Mouse (Mus musculus) intestine, embryonic 15.5 days (tissue): ENCODE results near the gene Ppp3ca. TPM values are rescaled to one million over a fixed set of nuclear protein-coding genes. Genes with fewer than 3 reads are reported as not detected.

Source experiments
- ATAC-seq: fragments of 200-750 bp; cut with Nextera tagmentation; 2 replicates; pipeline ENCODE4 v1.8.0; 2017; ENCODE audit warnings: moderate TSS enrichment, moderate library complexity
- H3K27ac ChIP-seq: fragments of 300-500 bp; sonication (generic); 2 replicates; pipeline ENCODE4 v1.5.1; 2015; ENCODE audit warnings: mild to moderate bottlenecking, inconsistent platforms
- H3K27me3 ChIP-seq: fragments of 300-500 bp; sonication (generic); replicated peaks from 2 replicates; pipeline ENCODE4 v1.6.1; 2015; ENCODE audit warnings: inconsistent platforms
- H3K36me3 ChIP-seq: fragments of 300-500 bp; sonication (generic); 2 replicates; pipeline ENCODE4 v1.6.1; 2015; ENCODE audit warnings: inconsistent platforms
- H3K4me1 ChIP-seq: fragments of 300-500 bp; sonication (generic); replicated peaks from 2 replicates; pipeline ENCODE4 v1.6.1; 2015; ENCODE audit warnings: inconsistent platforms
- H3K4me2 ChIP-seq: fragments of 300-500 bp; sonication (generic); replicated peaks from 2 replicates; pipeline ENCODE4 v1.6.1; 2015; ENCODE audit warnings: mild to moderate bottlenecking, inconsistent platforms
- H3K4me3 ChIP-seq: fragments of 300-500 bp; sonication (generic); replicated peaks from 2 replicates; pipeline ENCODE4 v1.5.1; 2015; ENCODE audit warnings: inconsistent platforms
- H3K9ac ChIP-seq: fragments of 300-500 bp; sonication (generic); 2 replicates; pipeline ENCODE4 v1.6.1; 2015; ENCODE audit warnings: inconsistent platforms
- H3K9me3 ChIP-seq: fragments of 300-500 bp; sonication (generic); 2 replicates; pipeline ENCODE4 v1.6.1; 2016; ENCODE audit warnings: inconsistent platforms
- WGBS: fragments of 180-500 bp; shearing (Covaris S2); methylation state at CpG from one replicate; pipeline ENCODE4 v1.1.7; 2015; 5-methylcytosine and 5-hydroxymethylcytosine counted together
- polyA plus RNA-seq: library from polyadenylated mRNA; unstranded; fragments of >200 nt; fragmentation: Nextera tagmentation; extraction: Ambion mirVana; gene quantifications from 2 replicates; pipeline ENCODE4 v1.2.1, GENCODE M21; 2015

Gene Ppp3ca
- polyA plus RNA-seq, 1 experiment from 2014 or later = 47.5 TPM

DNA sequence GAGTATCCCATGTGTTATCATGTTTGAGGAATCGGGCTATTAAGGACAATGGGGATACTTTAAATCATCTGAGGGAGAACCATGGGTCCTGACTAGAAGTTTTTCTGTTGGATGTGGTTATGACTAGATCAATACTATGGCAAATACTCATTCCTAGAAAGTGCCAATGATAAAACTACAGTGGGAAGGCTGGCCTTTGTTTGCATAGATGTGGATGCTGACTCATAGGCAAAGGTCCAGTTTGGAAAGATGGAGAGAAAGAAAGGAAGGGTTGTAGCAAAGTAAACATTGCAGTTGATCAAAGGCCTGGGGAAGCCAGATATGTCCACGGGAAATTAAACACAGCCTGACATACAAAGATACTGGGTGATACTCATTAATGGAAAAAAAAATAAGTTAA, 142.9 kb downstream of the Ppp3ca start:
- H3K9ac ChIP-seq = no peak overlapping the region
- H3K9me3 ChIP-seq = no peaks in the 10 kb centered on the region
- ATAC-seq = no peak
- no peak overlapping the region for H3K4me3 ChIP-seq
- no peaks in the 10 kb centered on the region for H3K36me3 ChIP-seq
- WGBS = 68% methylated on average over 2 of the region's 2 CpGs
- no peaks in the 10 kb centered on the region for H3K4me1 ChIP-seq
- H3K27ac ChIP-seq = no peak overlapping the region
- no peaks in the 10 kb centered on the region for H3K27me3 ChIP-seq
- H3K4me2 ChIP-seq = no peak overlapping the region

DNA sequence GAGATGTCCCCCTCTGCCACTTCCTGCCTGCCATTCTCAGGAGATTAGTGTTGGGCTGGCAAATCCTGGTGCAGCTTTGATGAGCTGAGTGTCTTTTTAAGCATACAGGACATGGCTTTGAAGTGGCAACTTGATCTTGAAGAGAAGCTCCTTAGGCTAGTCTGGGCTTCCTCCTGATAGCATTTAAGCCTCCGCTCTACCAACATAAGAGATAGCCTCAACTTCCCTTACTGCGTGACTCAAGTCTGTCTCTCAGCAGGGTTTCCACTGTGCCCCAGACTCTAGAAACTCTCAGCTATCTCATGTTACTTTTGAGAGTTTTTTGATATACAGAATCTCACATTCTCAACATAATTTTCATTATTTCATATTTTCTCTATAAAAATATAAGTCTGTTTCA, 144.0 kb downstream of the Ppp3ca start:
- H3K4me2 ChIP-seq = no peak overlapping the region
- no peak overlapping the region for H3K27ac ChIP-seq
- no peaks in the 10 kb centered on the region for H3K4me1 ChIP-seq
- no peak for ATAC-seq
- H3K36me3 ChIP-seq = no peaks in the 10 kb centered on the region
- no peaks in the 10 kb centered on the region for H3K9me3 ChIP-seq
- no peaks in the 10 kb centered on the region for H3K27me3 ChIP-seq
- no peak overlapping the region for H3K9ac ChIP-seq
- no peak overlapping the region for H3K4me3 ChIP-seq
- WGBS = 91% methylated on average over 2 of the region's 2 CpGs

DNA sequence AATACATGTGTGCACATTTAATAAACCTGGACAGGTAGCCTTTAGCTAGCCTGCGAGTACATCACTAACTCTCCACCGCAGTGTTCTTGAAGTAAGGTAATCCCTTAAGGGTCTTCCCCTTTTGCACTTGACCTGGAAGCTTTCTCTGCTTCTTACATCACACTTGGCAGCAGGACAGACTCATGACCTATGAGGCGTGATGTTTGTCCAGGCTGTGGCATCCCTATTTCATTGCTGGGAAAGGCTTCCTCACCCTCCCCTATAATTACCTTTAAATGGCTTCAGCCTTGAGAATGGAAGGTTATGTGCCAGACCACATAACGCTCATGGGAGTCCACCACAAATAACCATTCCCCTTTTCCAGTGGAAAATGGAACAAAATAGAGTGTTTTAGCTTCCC, 145.0 kb downstream of the Ppp3ca start:
- Histone ChIP-seq H3K4me1 (no peaks in the 10 kb centered on the region), H3K27ac (no peak overlapping the region), H3K27me3 (no peaks in the 10 kb centered on the region), H3K4me2 (no peak overlapping the region), H3K36me3 (no peaks in the 10 kb centered on the region), H3K4me3 (no peak overlapping the region), H3K9ac (no peak overlapping the region), H3K9me3 (no peaks in the 10 kb centered on the region)
- ATAC-seq = no peak
- WGBS = 89% methylated on average over 4 of the region's 4 CpGs

DNA sequence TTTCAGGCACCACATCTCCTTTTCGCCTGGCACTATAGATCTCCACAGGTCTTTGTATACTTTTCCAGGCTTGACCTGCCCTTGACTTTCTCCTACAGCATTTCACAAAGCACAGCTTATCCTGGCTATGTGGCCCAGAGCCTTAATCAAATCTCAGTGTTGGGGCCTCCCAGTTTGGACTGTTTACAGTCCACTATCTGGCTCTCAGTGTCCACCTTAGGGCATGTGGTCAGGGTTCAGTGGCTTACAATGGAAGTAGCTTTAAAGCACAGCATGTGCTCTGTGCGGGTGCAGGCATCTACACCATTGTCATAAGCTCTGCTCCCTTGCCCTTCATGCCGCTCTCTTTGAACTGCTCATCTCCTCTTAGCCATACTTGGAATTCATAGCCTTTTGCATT, 146.4 kb downstream of the Ppp3ca start:
- no peak overlapping the region for H3K4me2 ChIP-seq
- no peaks in the 10 kb centered on the region for H3K27me3 ChIP-seq
- H3K9ac ChIP-seq = no peak overlapping the region
- no peaks in the 10 kb centered on the region for H3K36me3 ChIP-seq
- H3K27ac ChIP-seq = no peak overlapping the region
- H3K4me3 ChIP-seq = no peak overlapping the region
- H3K9me3 ChIP-seq = no peaks in the 10 kb centered on the region
- no peaks in the 10 kb centered on the region for H3K4me1 ChIP-seq
- 81% methylated on average over 3 of the region's 3 CpGs for WGBS
- ATAC-seq = no peak

DNA sequence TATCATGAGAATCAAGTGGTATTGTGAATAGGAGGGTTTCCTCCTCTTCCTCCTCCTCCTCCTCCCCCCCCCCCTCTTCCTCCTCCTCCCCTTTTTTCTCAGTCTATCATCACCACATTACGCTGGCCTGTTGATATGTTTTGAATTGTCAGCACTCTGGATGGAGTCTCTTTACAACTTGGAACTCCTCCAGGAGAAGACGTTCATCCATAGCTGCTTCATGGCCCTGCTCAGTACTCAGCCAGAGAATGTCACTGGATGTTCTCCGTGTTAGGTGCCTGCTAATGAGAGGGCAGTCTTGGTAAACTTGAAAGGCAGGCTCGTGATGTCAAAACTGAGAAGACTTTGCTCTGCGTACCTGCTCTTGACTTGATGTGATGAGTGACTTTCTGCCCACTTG, 149.1 kb downstream of the Ppp3ca start:
- H3K27ac ChIP-seq = no peak overlapping the region
- no peak for ATAC-seq
- 73% methylated on average over 5 of the region's 5 CpGs for WGBS
- H3K4me1 ChIP-seq = no peaks in the 10 kb centered on the region
- no peak overlapping the region for H3K9ac ChIP-seq
- no peaks in the 10 kb centered on the region for H3K27me3 ChIP-seq
- H3K4me3 ChIP-seq = no peak overlapping the region
- H3K9me3 ChIP-seq = no peaks in the 10 kb centered on the region
- H3K36me3 ChIP-seq = no peaks in the 10 kb centered on the region
- no peak overlapping the region for H3K4me2 ChIP-seq

DNA sequence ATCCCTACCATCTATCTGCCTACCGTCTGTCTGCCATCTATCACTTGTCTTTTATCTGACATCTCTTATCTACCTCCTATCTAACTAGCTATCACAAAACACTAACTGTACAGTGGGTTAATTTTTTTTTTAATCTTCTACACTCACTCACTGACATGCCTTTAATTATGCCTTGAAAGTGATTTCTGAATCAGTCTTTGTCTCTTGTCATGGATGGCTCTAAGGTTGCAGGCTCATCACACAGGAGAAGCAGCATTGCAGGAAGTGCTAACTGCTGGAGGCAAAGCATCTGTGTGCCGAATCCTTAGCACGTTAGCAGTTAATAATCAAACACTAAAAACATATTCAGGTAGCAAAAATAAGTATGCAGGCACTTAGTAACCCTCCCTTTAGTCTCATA, 151.1 kb downstream of the Ppp3ca start:
- Histone ChIP-seq H3K36me3 (no peaks in the 10 kb centered on the region), H3K4me1 (no peaks in the 10 kb centered on the region), H3K27me3 (no peaks in the 10 kb centered on the region), H3K9ac (no peak overlapping the region), H3K4me3 (no peak overlapping the region), H3K9me3 (no peaks in the 10 kb centered on the region), H3K4me2 (no peak overlapping the region), H3K27ac (no peak overlapping the region)
- ATAC-seq = no peak
- WGBS = 75% methylated on average over 3 of the region's 3 CpGs

DNA sequence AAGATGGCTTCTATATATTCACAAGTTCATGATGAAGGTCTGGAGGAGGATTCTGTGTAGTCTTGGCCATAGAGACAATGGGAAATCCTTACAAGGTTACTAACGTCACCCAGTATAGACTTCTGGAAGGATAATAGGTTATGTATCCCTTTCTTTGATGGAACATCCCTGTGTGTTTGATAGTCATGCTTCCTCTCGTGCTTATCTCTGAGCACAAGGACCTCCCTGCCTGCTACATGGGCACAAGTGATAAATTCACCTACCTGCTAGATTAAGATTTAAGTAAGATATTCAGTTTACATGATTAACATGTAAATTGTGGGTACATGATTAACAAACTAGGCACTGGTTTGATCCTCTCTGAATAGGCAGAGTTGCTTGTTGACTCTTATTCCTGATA, 152.1 kb downstream of the Ppp3ca start:
- H3K9ac ChIP-seq = no peak overlapping the region
- no peak overlapping the region for H3K27ac ChIP-seq
- H3K36me3 ChIP-seq = no peaks in the 10 kb centered on the region
- H3K27me3 ChIP-seq = no peaks in the 10 kb centered on the region
- no peaks in the 10 kb centered on the region for H3K9me3 ChIP-seq
- WGBS = 86% methylated on average over 2 of the region's 2 CpGs
- ATAC-seq = no peak
- H3K4me1 ChIP-seq = no peaks in the 10 kb centered on the region
- no peak overlapping the region for H3K4me3 ChIP-seq
- no peak overlapping the region for H3K4me2 ChIP-seq

DNA sequence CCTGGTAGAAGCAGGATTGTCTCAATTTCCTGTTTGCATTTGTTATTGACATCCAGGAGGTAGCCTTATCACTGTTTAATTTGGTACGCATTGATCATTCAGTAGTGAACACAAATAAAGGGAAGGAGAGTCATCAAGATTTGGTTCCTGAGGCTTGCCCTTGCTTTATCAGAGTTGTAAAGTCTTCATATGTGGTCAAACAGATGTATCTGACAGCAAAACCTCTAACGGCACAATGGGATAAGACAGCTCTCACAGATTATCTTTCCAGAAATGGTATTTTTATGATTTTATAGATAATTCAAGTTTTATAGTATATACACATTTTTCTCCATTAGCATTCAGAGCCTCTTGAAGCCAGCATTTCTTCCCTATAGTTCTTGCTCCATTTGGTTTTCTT, 152.5 kb downstream of the Ppp3ca start:
- Histone ChIP-seq H3K4me3 (no peak overlapping the region), H3K4me1 (no peaks in the 10 kb centered on the region), H3K4me2 (no peak overlapping the region), H3K36me3 (no peaks in the 10 kb centered on the region), H3K27ac (no peak overlapping the region), H3K9ac (no peak overlapping the region), H3K27me3 (no peaks in the 10 kb centered on the region), H3K9me3 (no peaks in the 10 kb centered on the region)
- 72% methylated on average over 2 of the region's 2 CpGs for WGBS
- ATAC-seq = no peak

DNA sequence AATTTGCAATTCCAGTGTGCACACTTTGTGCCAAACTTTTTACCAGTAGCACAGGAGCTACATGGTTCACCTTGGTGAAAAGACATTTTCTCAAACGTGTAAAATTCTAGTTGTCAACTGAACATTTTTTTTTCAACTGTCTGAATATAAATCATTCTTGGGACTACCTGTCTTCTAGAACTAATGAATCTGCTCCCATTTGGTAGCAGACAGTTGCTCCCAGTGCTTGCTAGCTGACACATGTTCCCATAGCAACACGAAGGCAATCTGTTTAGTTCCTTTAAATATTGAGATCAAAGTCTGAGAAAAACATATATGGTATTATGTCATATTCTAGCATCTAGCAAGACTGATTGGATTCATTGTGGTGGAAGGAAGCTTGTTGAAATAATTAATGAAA, 158.5 kb downstream of the Ppp3ca start:
- ATAC-seq = no peak

DNA sequence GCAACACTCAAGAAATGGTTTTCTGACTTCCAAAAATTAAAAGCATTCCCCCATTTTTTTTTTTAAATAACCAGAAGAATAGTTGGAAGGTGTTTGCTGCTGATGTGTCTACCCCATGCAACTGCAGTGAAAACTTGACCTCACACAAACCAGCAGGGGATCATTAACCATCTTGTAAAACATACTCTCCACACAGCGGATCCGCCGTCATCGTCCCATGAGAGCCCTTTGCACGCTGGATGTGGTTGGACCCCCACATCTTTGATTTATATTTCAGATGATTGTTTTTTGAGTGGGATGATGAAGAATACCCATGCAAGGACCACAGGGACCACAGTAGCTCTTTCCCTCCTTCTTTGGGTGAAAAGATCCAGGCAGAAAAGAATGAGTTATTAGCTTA, 159.2 kb downstream of the Ppp3ca start:
- ATAC-seq = no peak
- Histone ChIP-seq H3K4me2 (no peak overlapping the region), H3K9ac (no peak overlapping the region), H3K27me3 (no peaks in the 10 kb centered on the region), H3K36me3 (no peaks in the 10 kb centered on the region), H3K4me1 (no peaks in the 10 kb centered on the region), H3K4me3 (no peak overlapping the region), H3K9me3 (no peaks in the 10 kb centered on the region), H3K27ac (no peak overlapping the region)
- 92% methylated on average over 5 of the region's 5 CpGs for WGBS

More for the DNA sequence above, 158.5 kb downstream of the Ppp3ca start:
- Histone ChIP-seq H3K27me3 (no peaks in the 10 kb centered on the region), H3K4me1 (no peaks in the 10 kb centered on the region), H3K4me2 (no peak overlapping the region), H3K36me3 (no peaks in the 10 kb centered on the region), H3K27ac (no peak overlapping the region), H3K9me3 (no peaks in the 10 kb centered on the region), H3K9ac (no peak overlapping the region), H3K4me3 (no peak overlapping the region)
- 69% methylated on average over 2 of the region's 2 CpGs for WGBS

DNA sequence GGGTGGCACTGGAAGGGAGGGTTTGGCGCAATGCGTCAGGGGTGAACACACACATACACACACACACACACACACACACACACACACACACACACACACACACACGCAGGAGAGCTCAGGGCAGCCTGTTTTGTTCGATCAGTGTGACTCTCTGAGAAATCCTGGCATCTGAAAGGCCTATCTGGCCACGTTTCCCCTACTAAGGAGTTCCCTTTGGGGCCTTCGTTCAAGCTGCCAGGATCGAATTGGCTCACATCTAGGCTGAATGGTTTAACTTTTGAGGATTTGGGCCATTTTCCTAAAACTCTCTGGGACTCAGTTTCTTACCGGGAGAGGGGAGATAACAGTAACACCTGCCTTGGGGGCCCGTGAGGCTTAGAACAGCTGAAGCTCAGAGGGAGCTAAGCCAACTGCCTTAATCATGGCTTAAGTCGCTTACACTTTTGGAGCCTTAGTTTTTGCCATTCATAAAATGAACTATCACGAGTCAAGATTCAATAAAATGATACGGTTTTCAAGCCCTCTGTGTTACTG, 160.8 kb downstream of the Ppp3ca start:
- no peak for ATAC-seq
- 87% methylated on average over 12 of the region's 12 CpGs for WGBS
- H3K9ac ChIP-seq = no peak overlapping the region
- H3K36me3 ChIP-seq = no peaks in the 10 kb centered on the region
- H3K9me3 ChIP-seq = no peaks in the 10 kb centered on the region
- no peak overlapping the region for H3K4me2 ChIP-seq
- H3K4me1 ChIP-seq = peaks cover 4% of the 10 kb centered on the region; the same call in 1 of the 2 replicates
- no peak overlapping the region for H3K27ac ChIP-seq
- no peak overlapping the region for H3K4me3 ChIP-seq
- H3K27me3 ChIP-seq = no peaks in the 10 kb centered on the region

DNA sequence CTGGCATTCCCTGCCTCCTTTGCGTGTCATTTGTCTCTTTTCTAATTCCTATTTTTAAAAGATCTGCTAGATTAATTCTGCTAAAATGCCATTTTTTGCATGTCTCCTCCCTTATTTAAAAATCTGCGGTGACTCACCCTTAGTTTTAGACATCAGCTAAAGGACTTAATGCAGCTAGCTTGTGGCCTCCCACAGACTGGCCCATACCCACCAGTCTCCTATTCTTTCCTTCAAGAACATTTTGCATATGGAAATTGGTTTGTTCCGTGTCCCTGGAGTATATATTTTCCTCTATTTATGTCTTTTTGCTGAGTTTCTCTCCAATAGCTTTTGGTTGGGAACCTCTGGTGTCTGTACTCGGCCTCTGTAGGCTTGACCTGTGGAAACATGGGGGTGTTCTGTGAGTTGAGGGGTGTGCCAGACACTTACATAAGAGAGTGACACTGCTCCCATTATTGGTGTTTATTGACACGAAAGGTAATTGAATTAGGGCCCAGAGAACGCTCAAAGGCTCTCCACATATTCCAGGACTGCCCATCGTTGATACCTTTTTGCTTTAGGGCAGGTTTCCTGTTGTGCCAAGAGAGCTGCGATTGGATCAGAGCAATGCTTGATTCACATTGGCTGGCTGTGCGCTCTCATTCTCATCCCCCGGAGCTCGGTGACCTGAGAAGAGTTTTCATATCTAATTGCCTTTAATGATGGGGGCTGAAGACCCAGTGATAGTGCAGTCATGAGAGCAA, 163.2 kb downstream of the Ppp3ca start:
- Histone ChIP-seq H3K4me1 (peaks cover 13% of the 10 kb centered on the region), H3K9ac (no peak overlapping the region), H3K4me2 (no peak overlapping the region), H3K27me3 (no peaks in the 10 kb centered on the region), H3K36me3 (no peaks in the 10 kb centered on the region), H3K27ac (no peak overlapping the region), H3K4me3 (no peak overlapping the region), H3K9me3 (no peaks in the 10 kb centered on the region)
- no peak for ATAC-seq
- WGBS = 59% methylated on average over 11 of the region's 11 CpGs

DNA sequence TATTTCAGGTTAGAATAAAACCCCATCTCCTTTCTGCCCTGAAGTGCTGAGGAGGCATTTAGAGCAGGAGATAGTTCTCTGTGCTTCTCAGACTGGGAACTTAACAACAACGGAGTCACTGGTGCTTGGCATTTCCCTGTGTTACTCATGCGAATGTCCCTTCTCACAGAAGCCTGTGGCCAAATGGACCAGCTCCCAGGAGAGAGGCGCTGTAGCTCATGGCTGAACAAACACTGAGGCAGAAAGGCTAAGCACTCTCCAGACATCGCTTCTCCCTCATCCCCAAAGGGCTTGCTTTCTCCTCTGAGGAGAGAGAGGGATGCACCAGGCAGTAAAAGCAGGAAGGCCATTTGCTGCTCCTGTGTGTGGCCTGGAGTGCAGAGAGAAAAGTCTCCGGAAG, 164.0 kb downstream of the Ppp3ca start:
- Histone ChIP-seq H3K4me1 (peaks cover 13% of the 10 kb centered on the region), H3K36me3 (no peaks in the 10 kb centered on the region), H3K4me2 (0 out of 2 replicates have a peak overlapping the region, but pooled peaks have one; percentile 1), H3K27me3 (no peaks in the 10 kb centered on the region), H3K9me3 (no peaks in the 10 kb centered on the region), H3K4me3 (no peak overlapping the region), H3K27ac (no peak overlapping the region), H3K9ac (no peak overlapping the region)
- 18% methylated on average over 5 of the region's 5 CpGs for WGBS
- ATAC-seq = no peak
